Mouse (Mus musculus): ENCODE results near the gene 5730596B20Rik. TPM values are rescaled to one million over a fixed set of nuclear protein-coding genes. Genes with fewer than 3 reads are reported as not detected.

5730596B20Rik gene
- polyA plus RNA-seq, 1 experiment from 2014 or later = not detected

DNA sequence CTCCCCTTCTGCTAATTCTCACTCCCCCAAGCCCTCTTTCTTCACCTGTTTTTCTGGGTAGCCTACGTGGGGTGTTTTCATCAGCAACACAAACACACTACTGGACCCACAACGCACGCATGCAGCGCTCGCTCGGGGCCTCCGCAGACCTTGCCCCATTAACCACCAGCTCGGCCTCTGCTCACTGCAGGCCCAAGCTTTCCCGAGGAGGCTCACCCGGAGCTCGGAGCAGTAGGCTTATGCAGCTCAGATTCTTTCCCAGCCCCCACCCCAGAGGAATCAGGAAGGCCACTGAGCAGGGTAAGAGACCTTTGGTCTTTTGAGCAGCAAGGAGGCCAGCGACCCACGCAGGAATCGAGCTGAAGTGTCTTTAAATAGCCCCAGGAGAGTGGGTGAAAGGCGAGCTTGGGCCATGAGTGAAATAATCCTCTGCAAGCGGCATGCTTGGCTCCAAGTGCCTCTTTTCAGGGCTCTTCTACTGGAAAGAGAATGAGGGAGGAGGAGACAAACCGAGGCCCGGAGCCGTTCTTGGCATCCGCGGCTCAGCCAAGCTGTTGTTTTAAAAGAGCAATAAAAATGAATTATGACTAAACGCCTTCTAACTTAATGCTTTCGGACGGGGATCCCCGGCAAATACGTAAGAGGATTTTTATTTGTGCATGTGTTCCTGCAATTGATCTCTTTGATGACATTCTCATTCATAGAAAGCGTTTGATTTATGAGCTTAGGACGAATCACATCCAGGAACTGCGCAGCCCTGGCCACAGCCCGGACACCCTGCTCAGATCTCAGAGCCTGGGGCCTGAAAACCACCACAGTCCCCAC, 16.6 kb upstream of the 5730596B20Rik start:
- H3K36me3 ChIP-seq (ENCODE audit: control insufficient read depth, insufficient read depth, low read length) = no peaks in the 10 kb centered on the region
- no peak overlapping the region for H3K27ac ChIP-seq (replicated peaks; ENCODE audit: low read depth, low read length)
- no peaks in the 10 kb centered on the region for H3K9me3 ChIP-seq (ENCODE audit: control insufficient read depth, low read length)
- H3K4me3 ChIP-seq (replicated peaks; ENCODE audit: low read depth, low read length) = no peak overlapping the region
- ATAC-seq (ENCODE audit: low FRiP score, low TSS enrichment) (no peak), DNase-seq (peak; percentile 28)
- WGBS = 1% methylated on average over 30 of the region's 30 CpGs
- no peak overlapping the region for H3K4me2 ChIP-seq (ENCODE audit: low read length)
- H3K9ac ChIP-seq (replicated peaks; ENCODE audit: low read length) = no peak overlapping the region
- peaks cover 96% of the 10 kb centered on the region for H3K27me3 ChIP-seq (ENCODE audit: control insufficient read depth, insufficient read depth, low read length)
- H3K4me1 ChIP-seq (ENCODE audit: control insufficient read depth, insufficient read depth, low read length) = peaks cover 8% of the 10 kb centered on the region

DNA sequence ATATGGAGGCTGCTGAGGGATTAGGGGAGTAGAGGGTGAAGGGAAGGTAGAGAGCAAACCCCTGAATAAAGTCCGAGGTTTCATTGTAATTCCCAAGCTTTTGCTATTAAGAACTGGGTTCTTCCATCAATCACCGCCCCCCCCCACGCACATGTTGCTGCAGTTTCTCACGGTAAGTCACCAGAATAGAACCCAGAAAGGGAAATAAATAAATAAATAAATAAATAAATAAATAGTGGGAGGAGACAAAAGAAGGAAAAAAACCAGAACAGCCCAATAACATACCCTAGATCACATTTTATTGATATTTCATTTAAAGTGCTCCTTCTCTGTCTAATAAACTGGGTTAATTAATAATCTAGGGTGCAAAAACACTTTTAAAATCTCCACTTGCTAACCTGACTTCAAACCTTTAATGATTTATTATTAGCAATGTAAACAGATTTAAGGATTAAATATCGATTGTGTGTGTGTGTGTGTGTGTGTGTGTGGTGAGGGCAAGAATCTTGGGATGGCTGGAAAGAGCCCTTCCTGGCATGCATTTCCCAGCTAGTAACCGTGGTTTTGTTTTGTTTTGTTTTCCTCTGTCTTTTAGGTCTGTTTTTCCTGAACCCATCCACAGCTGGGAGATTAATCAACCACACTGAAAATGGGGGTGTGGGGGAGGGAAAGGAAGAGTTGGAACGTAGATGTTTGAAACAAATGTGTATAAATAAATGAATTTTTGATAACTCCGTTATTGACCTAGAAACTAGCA, 15.8 kb upstream of the 5730596B20Rik start:
- Histone ChIP-seq H3K36me3 (ENCODE audit: control insufficient read depth, insufficient read depth, low read length) (no peaks in the 10 kb centered on the region), H3K9me3 (ENCODE audit: control insufficient read depth, low read length) (no peaks in the 10 kb centered on the region), H3K9ac (replicated peaks; ENCODE audit: low read length) (no peak overlapping the region), H3K4me2 (ENCODE audit: low read length) (no peak overlapping the region), H3K27ac (replicated peaks; ENCODE audit: low read depth, low read length) (no peak overlapping the region), H3K27me3 (ENCODE audit: control insufficient read depth, insufficient read depth, low read length) (peaks cover 96% of the 10 kb centered on the region), H3K4me3 (replicated peaks; ENCODE audit: low read depth, low read length) (no peak overlapping the region), H3K4me1 (ENCODE audit: control insufficient read depth, insufficient read depth, low read length) (peaks cover 8% of the 10 kb centered on the region)
- ATAC-seq (ENCODE audit: low FRiP score, low TSS enrichment) (no peak), DNase-seq (no peak)
- WGBS = 3% methylated on average over 8 of the region's 8 CpGs

DNA sequence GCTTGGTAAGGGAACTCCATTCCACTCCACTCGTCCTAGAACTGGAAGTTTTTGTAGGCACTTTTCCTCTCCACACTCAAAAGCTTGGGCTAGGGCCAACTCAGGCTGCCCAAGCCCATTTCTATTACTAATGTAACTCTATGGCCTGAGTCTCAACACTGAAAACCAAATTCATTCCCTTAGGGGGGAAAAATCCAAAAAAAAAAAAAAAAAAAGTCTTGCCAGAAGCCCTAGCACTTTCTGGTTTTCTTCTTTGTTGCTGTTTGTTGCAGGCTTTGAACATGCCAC, 15.3 kb upstream of the 5730596B20Rik start:
- ATAC-seq (ENCODE audit: low FRiP score, low TSS enrichment) (no peak), DNase-seq (no peak)
- H3K9me3 ChIP-seq (ENCODE audit: control insufficient read depth, low read length) = no peaks in the 10 kb centered on the region
- H3K4me2 ChIP-seq (ENCODE audit: low read length) = no peak overlapping the region
- no peak overlapping the region for H3K27ac ChIP-seq (replicated peaks; ENCODE audit: low read depth, low read length)
- H3K4me1 ChIP-seq (ENCODE audit: control insufficient read depth, insufficient read depth, low read length) = peaks cover 8% of the 10 kb centered on the region
- no peak overlapping the region for H3K9ac ChIP-seq (replicated peaks; ENCODE audit: low read length)
- H3K4me3 ChIP-seq (replicated peaks; ENCODE audit: low read depth, low read length) = no peak overlapping the region
- H3K27me3 ChIP-seq (ENCODE audit: control insufficient read depth, insufficient read depth, low read length) = peaks cover 96% of the 10 kb centered on the region
- no peaks in the 10 kb centered on the region for H3K36me3 ChIP-seq (ENCODE audit: control insufficient read depth, insufficient read depth, low read length)
- WGBS = 8% methylated on average over 1 of the region's 1 CpGs

DNA sequence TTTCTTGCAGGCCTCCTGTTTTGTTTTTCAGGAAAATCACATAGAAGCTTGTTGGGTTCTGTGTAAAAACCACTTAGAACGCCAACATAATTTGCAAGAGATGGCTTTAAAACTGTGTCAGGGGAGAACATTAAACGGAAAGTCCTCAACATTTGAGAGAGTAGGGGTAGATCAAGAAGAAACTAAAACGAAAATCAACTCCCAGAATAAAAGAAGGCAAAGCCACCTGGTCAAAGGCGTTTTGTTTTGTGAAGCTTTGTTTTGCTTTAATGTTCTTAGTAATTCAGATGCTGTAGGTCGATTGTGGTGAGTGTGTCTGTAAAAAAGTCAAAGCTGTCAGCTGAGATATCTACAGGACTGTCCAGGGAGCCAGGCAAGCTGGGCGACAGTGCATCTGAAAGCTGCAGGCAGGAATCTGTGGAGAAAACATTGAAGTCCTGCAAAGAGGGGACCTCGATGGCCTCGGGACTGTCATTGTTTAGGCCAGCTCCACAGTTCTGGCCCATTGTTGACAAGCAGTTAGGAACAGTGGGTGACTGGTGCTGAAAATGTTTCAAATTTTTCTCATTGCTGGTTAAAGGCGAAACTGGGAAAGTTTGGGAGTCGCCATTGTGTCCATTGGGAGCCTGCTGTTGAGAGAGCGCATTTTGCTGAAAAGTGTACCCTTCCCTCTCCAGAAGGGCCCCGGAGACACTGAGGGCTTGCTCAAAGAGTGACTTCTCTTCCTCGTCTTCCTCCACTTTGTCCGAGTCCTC, 14.5 kb upstream of the 5730596B20Rik start:
- Histone ChIP-seq H3K4me3 (replicated peaks; ENCODE audit: low read depth, low read length) (no peak overlapping the region), H3K27ac (replicated peaks; ENCODE audit: low read depth, low read length) (no peak overlapping the region), H3K9me3 (ENCODE audit: control insufficient read depth, low read length) (no peaks in the 10 kb centered on the region), H3K4me1 (ENCODE audit: control insufficient read depth, insufficient read depth, low read length) (peaks cover 8% of the 10 kb centered on the region), H3K4me2 (ENCODE audit: low read length) (no peak overlapping the region), H3K9ac (replicated peaks; ENCODE audit: low read length) (no peak overlapping the region), H3K36me3 (ENCODE audit: control insufficient read depth, insufficient read depth, low read length) (no peaks in the 10 kb centered on the region), H3K27me3 (ENCODE audit: control insufficient read depth, insufficient read depth, low read length) (peaks cover 96% of the 10 kb centered on the region)
- ATAC-seq (ENCODE audit: low FRiP score, low TSS enrichment) = no peak
- WGBS = 2% methylated on average over 14 of the region's 14 CpGs
- DNase-seq = no peak

DNA sequence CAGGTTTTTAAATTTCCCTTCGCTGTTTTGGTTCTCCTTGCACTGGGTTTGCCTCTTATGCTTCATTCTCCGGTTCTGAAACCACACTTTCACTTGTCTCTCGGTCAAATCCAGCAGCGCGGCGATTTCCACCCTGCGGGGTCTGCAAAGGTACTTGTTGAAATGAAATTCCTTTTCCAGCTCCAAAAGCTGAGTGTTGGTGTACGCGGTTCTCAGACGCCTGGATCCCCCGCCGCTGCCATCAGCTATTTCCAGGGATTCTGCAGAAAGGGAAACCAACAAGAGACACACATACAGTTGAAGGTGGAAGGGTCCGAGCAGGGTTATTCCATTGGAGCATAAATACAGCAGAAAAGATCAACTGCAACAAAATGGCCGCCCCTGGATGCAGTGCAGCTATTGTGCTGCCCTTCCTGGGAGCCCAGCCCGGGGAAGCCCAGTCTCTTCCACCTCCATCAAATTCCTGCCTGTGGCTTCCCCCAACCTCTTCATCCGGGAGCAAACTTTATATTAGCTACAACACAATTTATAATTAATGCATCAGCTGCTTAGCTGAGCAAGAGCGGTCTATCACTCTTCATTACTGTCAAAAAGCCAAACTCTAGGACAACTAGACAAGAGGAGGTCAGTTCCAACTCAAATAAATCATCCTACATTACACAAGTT, 13.8 kb upstream of the 5730596B20Rik start:
- Histone ChIP-seq H3K27ac (replicated peaks; ENCODE audit: low read depth, low read length) (no peak overlapping the region), H3K9ac (replicated peaks; ENCODE audit: low read length) (no peak overlapping the region), H3K4me2 (ENCODE audit: low read length) (no peak overlapping the region), H3K4me3 (replicated peaks; ENCODE audit: low read depth, low read length) (no peak overlapping the region), H3K9me3 (ENCODE audit: control insufficient read depth, low read length) (no peaks in the 10 kb centered on the region), H3K36me3 (ENCODE audit: control insufficient read depth, insufficient read depth, low read length) (no peaks in the 10 kb centered on the region), H3K4me1 (ENCODE audit: control insufficient read depth, insufficient read depth, low read length) (peaks cover 2% of the 10 kb centered on the region), H3K27me3 (ENCODE audit: control insufficient read depth, insufficient read depth, low read length) (peaks cover 93% of the 10 kb centered on the region)
- ATAC-seq (ENCODE audit: low FRiP score, low TSS enrichment) (no peak), DNase-seq (no peak)
- WGBS = 1% methylated on average over 17 of the region's 17 CpGs

DNA sequence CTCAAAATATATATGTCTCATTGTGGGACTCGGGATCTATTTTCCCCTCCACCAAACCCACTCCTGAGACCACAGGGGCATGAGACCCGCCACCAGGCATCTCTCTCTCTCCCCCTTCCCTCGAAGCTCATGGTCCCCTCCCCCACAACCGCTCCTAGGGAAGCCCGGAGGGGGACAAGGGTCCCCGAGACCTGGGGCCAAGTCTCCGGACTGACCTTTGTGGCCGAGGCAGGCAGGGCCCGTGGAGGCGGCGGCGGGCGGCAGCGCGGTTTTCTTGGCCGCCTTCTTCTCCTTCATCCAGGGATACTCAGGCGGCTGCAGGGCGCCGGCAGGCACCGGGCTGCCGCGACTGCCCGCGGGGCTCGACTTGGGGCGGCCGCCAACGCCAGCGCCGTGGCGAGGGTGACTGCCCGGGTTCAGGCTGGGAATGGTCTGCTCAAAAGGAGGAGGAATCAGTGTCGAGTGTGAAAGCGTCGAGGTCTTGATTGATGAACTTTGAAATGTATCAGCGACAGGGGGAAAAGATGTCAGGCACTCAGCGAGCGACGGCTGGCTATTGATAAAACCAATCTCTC, 13.2 kb upstream of the 5730596B20Rik start:
- no peak overlapping the region for H3K4me2 ChIP-seq (ENCODE audit: low read length)
- H3K36me3 ChIP-seq (ENCODE audit: control insufficient read depth, insufficient read depth, low read length) = no peaks in the 10 kb centered on the region
- no peaks in the 10 kb centered on the region for H3K9me3 ChIP-seq (ENCODE audit: control insufficient read depth, low read length)
- no peaks in the 10 kb centered on the region for H3K4me1 ChIP-seq (ENCODE audit: control insufficient read depth, insufficient read depth, low read length)
- no peak overlapping the region for H3K27ac ChIP-seq (replicated peaks; ENCODE audit: low read depth, low read length)
- DNase-seq = no peak
- peaks cover 90% of the 10 kb centered on the region for H3K27me3 ChIP-seq (ENCODE audit: control insufficient read depth, insufficient read depth, low read length)
- WGBS = under 1% methylated on average over 38 of the region's 39 CpGs
- H3K9ac ChIP-seq (replicated peaks; ENCODE audit: low read length) = no peak overlapping the region
- no peak overlapping the region for H3K4me3 ChIP-seq (replicated peaks; ENCODE audit: low read depth, low read length)
- no peak for ATAC-seq (ENCODE audit: low FRiP score, low TSS enrichment)

DNA sequence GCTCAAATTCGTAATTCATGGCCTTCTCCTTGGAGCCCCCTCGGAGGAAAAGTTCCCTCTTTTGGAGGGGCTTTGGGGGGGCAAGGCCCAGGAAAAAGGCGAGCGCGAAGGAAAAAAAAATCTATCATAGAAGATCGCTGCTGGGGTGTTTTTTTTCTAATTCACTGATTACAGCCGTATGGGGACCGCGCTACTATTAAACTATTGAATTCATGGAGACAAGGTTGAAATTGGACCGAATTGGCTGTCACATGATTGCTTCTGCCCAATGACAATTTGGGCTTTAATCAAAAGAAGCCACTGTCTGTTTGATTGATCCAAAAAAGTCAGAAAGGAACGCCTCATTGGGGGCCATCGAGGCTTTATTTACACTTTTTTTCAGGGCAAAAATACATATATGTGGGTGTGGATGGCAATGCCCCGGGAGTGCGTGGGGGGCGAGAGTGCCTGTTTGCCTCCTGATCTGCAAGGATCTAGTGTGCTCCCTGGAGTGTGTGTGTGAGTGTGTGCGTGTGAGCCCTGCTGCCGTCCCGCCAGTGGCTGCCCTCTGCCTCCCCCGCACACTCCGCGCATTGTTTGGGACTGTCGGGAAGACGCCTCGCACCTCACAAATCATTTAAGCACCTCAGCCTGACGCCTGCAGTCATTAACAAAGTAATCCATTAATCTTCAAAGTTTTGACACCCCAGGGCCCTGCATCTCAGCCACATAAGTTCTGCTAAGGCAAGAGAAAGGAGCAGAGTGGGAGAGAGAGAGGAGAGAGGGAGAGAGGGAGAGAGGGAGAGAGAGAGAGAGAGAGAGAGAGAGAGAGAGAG, 12.5 kb upstream of the 5730596B20Rik start, which contains the start of gene Hoxa2:
Hoxa2 (minus strand) TSS at position 206 of the 815 bp plus-strand sequence.
- Histone ChIP-seq H3K27ac (replicated peaks; ENCODE audit: low read depth, low read length) (no peak within 1 kb of the TSS), H3K4me3 (replicated peaks; ENCODE audit: low read depth, low read length) (no peak within 1 kb of the TSS), H3K4me2 (ENCODE audit: low read length) (no peak within 1 kb of the TSS), H3K9me3 (ENCODE audit: control insufficient read depth, low read length) (no peaks in the 10 kb centered on the region), H3K27me3 (ENCODE audit: control insufficient read depth, insufficient read depth, low read length) (peaks cover 88% of the 10 kb centered on the region), H3K9ac (replicated peaks; ENCODE audit: low read length) (no peak within 1 kb of the TSS), H3K4me1 (ENCODE audit: control insufficient read depth, insufficient read depth, low read length) (no peaks in the 10 kb centered on the region), H3K36me3 (ENCODE audit: control insufficient read depth, insufficient read depth, low read length) (no peaks in the 10 kb centered on the region)
- no peak for DNase-seq
- no peak for ATAC-seq (ENCODE audit: low FRiP score, low TSS enrichment)
- WGBS = under 1% methylated on average over 25 of the region's 25 CpGs
